Mouse (Mus musculus): ENCODE data around the gene Nrip3. TPM values are rescaled to one million over a fixed set of nuclear protein-coding genes. Genes with fewer than 3 reads are reported as not detected.

Nrip3 gene
- polyA plus RNA-seq, 1 experiment from 2014 or later = not detected

- peaks cover 43% of the 10 kb centered on the region for H3K36me3 ChIP-seq (ENCODE audit: inconsistent target)
- 92% methylated on average over 1 of the region's 1 CpGs for WGBS (ENCODE audit: missing documents)
- no peak overlapping the region for H3K4me3 ChIP-seq (ENCODE audit: inconsistent target)
- peaks cover 56% of the 10 kb centered on the region for H3K79me2 ChIP-seq (ENCODE audit: inconsistent target)
- no peak overlapping the region for H3K27ac ChIP-seq
Measured at GRCm38 (mm10) chr7:109747747-109748146, 34.1 kb downstream of the Nrip3 start.

DNA sequence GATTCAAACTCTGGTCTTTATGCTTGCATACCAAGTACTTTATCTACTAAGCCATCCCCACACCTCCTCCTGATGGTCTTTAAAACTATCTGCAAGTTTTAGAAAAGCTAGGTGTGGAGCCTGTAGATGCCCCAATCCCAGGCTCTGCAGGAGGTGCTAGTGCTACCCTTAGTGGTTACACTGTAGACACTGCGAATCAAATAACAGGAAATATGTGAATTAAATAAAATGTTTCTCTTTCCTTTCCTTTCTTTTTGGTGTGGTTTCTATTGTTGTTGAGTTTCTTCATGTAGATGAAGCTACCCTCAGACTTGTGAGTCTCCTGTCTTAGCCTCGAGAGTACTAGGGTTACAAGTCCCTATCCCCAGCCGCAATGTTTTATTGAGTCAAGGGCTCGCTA, 40.1 kb downstream of the Nrip3 start:
- Histone ChIP-seq H3K79me2 (ENCODE audit: inconsistent target) (no peaks in the 10 kb centered on the region; the same call in 1 of the 2 replicates), H3K4me3 (ENCODE audit: inconsistent target) (no peak overlapping the region), H3K27ac (no peak overlapping the region), H3K36me3 (ENCODE audit: inconsistent target) (peaks cover 77% of the 10 kb centered on the region)
- 94% methylated on average over 4 of the region's 4 CpGs for WGBS (ENCODE audit: missing documents)

DNA sequence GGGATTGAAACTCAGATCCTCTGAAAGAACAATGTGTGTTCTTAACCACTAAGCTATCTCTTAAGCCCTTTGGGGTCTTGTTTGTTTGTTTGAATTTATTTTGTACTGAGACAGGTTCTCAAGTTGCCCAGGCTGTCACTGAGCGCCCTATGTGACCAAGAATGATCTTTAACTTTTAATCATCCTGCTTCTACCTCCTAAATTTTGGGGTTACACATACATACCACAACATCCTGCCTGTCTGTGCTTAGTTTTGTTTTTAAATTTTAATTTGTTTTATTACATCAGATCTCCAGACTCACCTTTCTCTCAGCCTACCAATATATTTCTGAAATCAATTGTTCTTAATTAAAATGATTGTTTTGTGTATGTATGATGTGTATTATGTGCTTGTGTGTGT, 40.8 kb downstream of the Nrip3 start:
- peaks cover 77% of the 10 kb centered on the region for H3K36me3 ChIP-seq (ENCODE audit: inconsistent target)
- no peak overlapping the region for H3K4me3 ChIP-seq (ENCODE audit: inconsistent target)
- H3K27ac ChIP-seq = no peak overlapping the region
- WGBS (ENCODE audit: missing documents) = 100% methylated on average over 1 of the region's 1 CpGs
- no peaks in the 10 kb centered on the region for H3K79me2 ChIP-seq (ENCODE audit: inconsistent target)

GRCm38 (mm10) chr7:109739822-109740370, 41.9 kb downstream of the Nrip3 start:
- H3K27ac ChIP-seq = no peak overlapping the region
- WGBS (ENCODE audit: missing documents) = 91% methylated on average over 5 of the region's 5 CpGs
- H3K36me3 ChIP-seq (ENCODE audit: inconsistent target) = peaks cover 70% of the 10 kb centered on the region
- H3K79me2 ChIP-seq (ENCODE audit: inconsistent target) = no peaks in the 10 kb centered on the region
- no peak overlapping the region for H3K4me3 ChIP-seq (ENCODE audit: inconsistent target)

DNA sequence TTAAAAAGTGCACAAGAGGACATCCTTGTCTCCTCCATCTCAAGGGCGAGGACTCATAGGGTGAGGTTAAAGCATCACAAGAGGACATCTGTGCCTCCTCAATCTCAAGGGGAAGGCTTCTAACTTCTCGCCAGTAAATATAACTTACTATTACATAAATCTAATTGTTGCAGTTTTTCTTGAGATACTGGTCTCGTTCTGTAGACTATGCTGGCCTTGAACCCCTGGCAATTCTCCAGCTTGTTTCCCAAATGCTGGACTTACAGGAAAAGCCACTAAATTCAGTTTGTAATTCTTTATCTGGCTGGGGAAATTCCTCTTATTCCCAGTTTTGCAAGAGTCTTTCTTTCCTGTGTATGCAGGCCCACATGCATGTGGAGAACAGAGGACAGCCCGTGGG, 47.0 kb downstream of the Nrip3 start:
- no peak overlapping the region for H3K27ac ChIP-seq
- 92% methylated on average over 4 of the region's 4 CpGs for WGBS (ENCODE audit: missing documents)
- no peak overlapping the region for H3K4me3 ChIP-seq (ENCODE audit: inconsistent target)
- no peaks in the 10 kb centered on the region for H3K79me2 ChIP-seq (ENCODE audit: inconsistent target)
- peaks cover 25% of the 10 kb centered on the region; the same call in 1 of the 2 replicates for H3K36me3 ChIP-seq (ENCODE audit: inconsistent target)

DNA sequence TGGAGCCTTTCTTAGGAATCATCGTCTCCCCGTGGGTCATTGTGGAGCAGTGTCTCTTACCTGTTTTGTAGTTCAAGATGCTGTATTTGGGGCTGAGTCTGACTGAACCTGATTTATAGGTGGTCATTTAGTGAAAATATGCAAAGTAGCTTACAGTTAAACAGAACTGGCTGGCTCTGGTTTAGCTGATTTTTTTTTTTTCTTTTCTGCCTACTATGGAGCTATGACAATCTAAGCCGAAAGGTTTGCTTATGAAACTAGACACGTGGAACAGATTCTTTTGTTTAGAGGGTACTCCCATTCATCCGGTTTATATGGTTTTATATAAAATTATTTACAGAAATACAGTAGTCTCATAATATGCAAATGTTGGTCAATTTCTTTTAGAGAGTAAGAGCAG, 50.2 kb downstream of the Nrip3 start, which contains the start of gene Ascl3:
TSS of gene Ascl3 (minus strand) at position 101 of the 400 bp plus-strand sequence.
- no peak within 1 kb of the TSS for H3K27ac ChIP-seq
- H3K36me3 ChIP-seq (ENCODE audit: inconsistent target) = peaks cover 8% of the 10 kb centered on the region; the same call in 1 of the 2 replicates
- no peak within 1 kb of the TSS for H3K4me3 ChIP-seq (ENCODE audit: inconsistent target)
- WGBS (ENCODE audit: missing documents) = 94% methylated on average over 5 of the region's 5 CpGs
- H3K79me2 ChIP-seq (ENCODE audit: inconsistent target) = no peaks in the 10 kb centered on the region

- WGBS (ENCODE audit: missing documents) = 98% methylated on average over 5 of the region's 5 CpGs
- H3K36me3 ChIP-seq (ENCODE audit: inconsistent target) = no peaks in the 10 kb centered on the region
- no peak within 1 kb of the TSS for H3K27ac ChIP-seq
- no peak within 1 kb of the TSS for H3K4me3 ChIP-seq (ENCODE audit: inconsistent target)
- H3K79me2 ChIP-seq (ENCODE audit: inconsistent target) = no peaks in the 10 kb centered on the region
Measured at GRCm38 (mm10) chr7:109723697-109724096, 58.1 kb downstream of the Nrip3 start, which contains the start of gene BC051019. TSS of gene BC051019 (minus strand) at chr7:109723850.

DNA sequence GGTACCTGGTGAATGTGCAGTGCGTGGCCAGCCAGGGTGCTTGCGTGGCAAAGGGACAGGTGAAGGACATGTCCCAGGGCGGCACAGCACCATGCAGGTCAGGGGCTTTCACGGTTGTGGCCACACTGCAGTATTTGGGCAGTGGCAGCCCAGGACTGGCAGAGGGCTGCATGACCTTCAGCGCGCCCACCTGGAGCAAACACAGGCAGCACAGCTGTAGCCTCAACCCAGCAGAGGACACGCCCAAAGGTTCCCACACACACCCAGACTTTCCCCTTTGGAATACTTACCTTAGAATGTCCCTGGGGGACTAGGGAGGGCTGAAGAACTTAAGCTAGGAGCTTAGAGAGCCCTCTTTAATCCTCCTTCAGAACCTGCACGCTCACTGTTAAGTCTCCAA, 58.7 kb downstream of the Nrip3 start:
- no peak overlapping the region for H3K4me3 ChIP-seq (ENCODE audit: inconsistent target)
- 96% methylated on average over 8 of the region's 8 CpGs for WGBS (ENCODE audit: missing documents)
- no peaks in the 10 kb centered on the region for H3K36me3 ChIP-seq (ENCODE audit: inconsistent target)
- H3K27ac ChIP-seq = no peak overlapping the region
- no peaks in the 10 kb centered on the region for H3K79me2 ChIP-seq (ENCODE audit: inconsistent target)

DNA sequence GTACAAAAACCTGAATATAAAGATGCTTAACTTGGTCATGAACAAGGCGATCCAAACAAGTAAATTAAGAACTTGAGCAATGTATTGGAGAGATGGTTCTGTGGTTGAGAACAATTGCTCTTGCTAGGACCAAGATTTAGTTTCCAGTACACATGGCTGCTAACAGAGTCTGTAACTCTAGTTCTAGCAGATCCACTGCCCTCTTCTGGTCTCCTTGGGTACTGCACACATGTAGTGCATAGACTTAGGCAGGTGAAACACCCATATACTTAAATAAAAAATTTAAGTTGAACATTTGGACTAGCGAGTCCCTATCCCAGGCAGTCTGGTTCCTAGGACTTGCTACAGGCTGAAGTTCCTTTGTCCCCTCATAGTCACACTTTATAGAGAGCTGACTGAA, 59.2 kb downstream of the Nrip3 start:
- H3K27ac ChIP-seq = no peak overlapping the region
- 83% methylated on average over 2 of the region's 2 CpGs for WGBS (ENCODE audit: missing documents)
- no peaks in the 10 kb centered on the region for H3K36me3 ChIP-seq (ENCODE audit: inconsistent target)
- H3K79me2 ChIP-seq (ENCODE audit: inconsistent target) = no peaks in the 10 kb centered on the region
- H3K4me3 ChIP-seq (ENCODE audit: inconsistent target) = no peak overlapping the region

- Histone ChIP-seq H3K4me3 (ENCODE audit: inconsistent target) (no peak overlapping the region), H3K27ac (no peak overlapping the region), H3K36me3 (ENCODE audit: inconsistent target) (no peaks in the 10 kb centered on the region), H3K79me2 (ENCODE audit: inconsistent target) (no peaks in the 10 kb centered on the region)
- WGBS (ENCODE audit: missing documents) = 65% methylated on average over 9 of the region's 9 CpGs
Measured at GRCm38 (mm10) chr7:109719286-109719685, 62.5 kb downstream of the Nrip3 start.

GRCm38 (mm10) chr7:109713434-109713982, 68.3 kb downstream of the Nrip3 start:
- H3K36me3 ChIP-seq (ENCODE audit: inconsistent target) = peaks cover 37% of the 10 kb centered on the region

DNA sequence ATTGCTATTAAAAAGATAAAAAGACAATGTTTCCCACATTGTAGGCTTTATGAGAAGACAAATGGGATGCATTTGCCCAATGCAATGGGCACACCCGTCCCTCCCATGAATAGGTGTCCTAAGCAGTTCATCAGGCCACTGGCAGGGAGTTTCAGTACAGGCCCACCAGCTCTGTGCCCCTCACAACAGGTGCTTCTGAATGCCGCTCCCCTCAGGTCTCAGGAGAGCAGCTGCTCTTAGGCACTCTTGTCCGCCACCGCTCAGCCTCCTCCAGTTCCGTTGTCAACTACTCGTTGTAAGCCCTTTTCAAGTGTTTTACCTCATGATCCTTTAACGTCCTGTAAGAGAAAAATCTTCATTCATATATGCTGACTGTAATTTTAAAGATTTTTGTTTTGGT, 69.6 kb downstream of the Nrip3 start:
- 92% methylated on average over 7 of the region's 7 CpGs for WGBS (ENCODE audit: missing documents)
- H3K4me3 ChIP-seq (ENCODE audit: inconsistent target) = no peak overlapping the region
- H3K36me3 ChIP-seq (ENCODE audit: inconsistent target) = peaks cover 37% of the 10 kb centered on the region
- H3K79me2 ChIP-seq (ENCODE audit: inconsistent target) = no peaks in the 10 kb centered on the region
- H3K27ac ChIP-seq = no peak overlapping the region

More at GRCm38 (mm10) chr7:109713434-109713982, 68.3 kb downstream of the Nrip3 start:
- no peak overlapping the region for H3K4me3 ChIP-seq (ENCODE audit: inconsistent target)
- H3K27ac ChIP-seq = no peak overlapping the region
- H3K79me2 ChIP-seq (ENCODE audit: inconsistent target) = no peaks in the 10 kb centered on the region
- 91% methylated on average over 2 of the region's 2 CpGs for WGBS (ENCODE audit: missing documents)

GRCm38 (mm10) chr7:109710069-109710468, 71.8 kb downstream of the Nrip3 start:
- Histone ChIP-seq H3K79me2 (ENCODE audit: inconsistent target) (no peaks in the 10 kb centered on the region), H3K27ac (no peak overlapping the region), H3K4me3 (ENCODE audit: inconsistent target) (no peak overlapping the region), H3K36me3 (ENCODE audit: inconsistent target) (peaks cover 37% of the 10 kb centered on the region)
- 80% methylated on average over 1 of the region's 1 CpGs for WGBS (ENCODE audit: missing documents)

DNA sequence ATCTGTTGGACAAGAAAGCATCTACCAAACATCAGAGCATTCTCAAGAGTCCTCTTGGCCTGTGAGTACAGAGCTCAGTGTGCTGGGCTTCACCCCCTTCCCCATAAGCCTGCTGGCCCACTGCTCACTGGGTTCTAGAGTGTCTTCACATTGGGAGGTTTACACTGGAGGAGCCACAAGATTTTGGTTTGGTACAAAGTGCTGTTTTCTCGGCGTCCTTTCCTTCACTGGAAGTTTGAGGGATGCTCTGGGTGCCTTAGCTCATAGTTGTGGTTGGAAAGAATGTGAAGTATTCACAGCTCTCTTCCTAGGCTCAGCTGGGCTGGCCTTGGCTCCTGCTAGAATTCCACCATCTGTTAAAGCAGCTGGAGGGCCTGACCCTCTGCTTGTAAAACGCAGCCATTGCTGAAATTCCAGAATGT, 72.9 kb downstream of the Nrip3 start:
- Histone ChIP-seq H3K36me3 (ENCODE audit: inconsistent target) (peaks cover 37% of the 10 kb centered on the region), H3K4me3 (ENCODE audit: inconsistent target) (no peak overlapping the region), H3K27ac (no peak overlapping the region), H3K79me2 (ENCODE audit: inconsistent target) (no peaks in the 10 kb centered on the region)
- 91% methylated on average over 3 of the region's 3 CpGs for WGBS (ENCODE audit: missing documents)
